Mouse (Mus musculus) testis, adult 2 months (tissue): ENCODE results near the gene Mrpl33. TPM values are rescaled to one million over a fixed set of nuclear protein-coding genes. Genes with fewer than 3 reads are reported as not detected.

ENCODE experiments used
- H3K27ac ChIP-seq: fragments of 200-500 bp; 2 replicates; pipeline ENCODE4 v1.5.1; 2012; ENCODE audit warnings: low read depth, low read length; ENCODE audit not compliant: control insufficient read depth, insufficient read depth
- H3K27me3 ChIP-seq: fragments of 200-500 bp; 2 replicates; pipeline ENCODE4 v1.6.1; 2012; ENCODE audit warnings: mild to moderate bottlenecking, low read length, moderate library complexity; ENCODE audit not compliant: control insufficient read depth, insufficient read depth
- H3K36me3 ChIP-seq: fragments of 200-500 bp; 2 replicates; pipeline ENCODE4 v1.6.1; 2012; ENCODE audit warnings: mild to moderate bottlenecking, low read length; ENCODE audit not compliant: control insufficient read depth, insufficient read depth
- H3K4me1 ChIP-seq: fragments of 200-500 bp; 2 replicates; pipeline ENCODE4 v1.6.1; 2012; ENCODE audit warnings: low read length; ENCODE audit not compliant: control insufficient read depth, insufficient read depth
- H3K4me3 ChIP-seq: fragments of 200-500 bp; 2 replicates; pipeline ENCODE4 v1.5.1; 2012; ENCODE audit warnings: low read depth, mild to moderate bottlenecking, low read length, moderate library complexity, mixed read lengths; ENCODE audit not compliant: control insufficient read depth
- CTCF ChIP-seq: fragments of 200-500 bp; IDR thresholded peaks from 2 replicates; pipeline ENCODE4 v1.5.1; 2012; ENCODE audit warnings: low read depth, mild to moderate bottlenecking, inconsistent platforms, low read length, moderate library complexity; ENCODE audit not compliant: control insufficient read depth, insufficient read depth, insufficient replicate concordance
- POLR2A ChIP-seq: fragments of 200-500 bp; IDR thresholded peaks from 2 replicates; pipeline ENCODE4 v1.6.1; 2012; ENCODE audit warnings: low read depth, mild to moderate bottlenecking, inconsistent platforms, low read length, moderate library complexity; ENCODE audit not compliant: control insufficient read depth
- polyA plus RNA-seq: library from polyadenylated mRNA; depleted of rRNA; stranded (reverse); fragments of >200 nt; gene quantifications from 2 replicates; pipeline ENCODE4 v1.2.3, GENCODE M21; 2012; rRNA removed

Gene Mrpl33
- polyA plus RNA-seq, result 18.2 and 22.5 TPM in 2 replicates

DNA sequence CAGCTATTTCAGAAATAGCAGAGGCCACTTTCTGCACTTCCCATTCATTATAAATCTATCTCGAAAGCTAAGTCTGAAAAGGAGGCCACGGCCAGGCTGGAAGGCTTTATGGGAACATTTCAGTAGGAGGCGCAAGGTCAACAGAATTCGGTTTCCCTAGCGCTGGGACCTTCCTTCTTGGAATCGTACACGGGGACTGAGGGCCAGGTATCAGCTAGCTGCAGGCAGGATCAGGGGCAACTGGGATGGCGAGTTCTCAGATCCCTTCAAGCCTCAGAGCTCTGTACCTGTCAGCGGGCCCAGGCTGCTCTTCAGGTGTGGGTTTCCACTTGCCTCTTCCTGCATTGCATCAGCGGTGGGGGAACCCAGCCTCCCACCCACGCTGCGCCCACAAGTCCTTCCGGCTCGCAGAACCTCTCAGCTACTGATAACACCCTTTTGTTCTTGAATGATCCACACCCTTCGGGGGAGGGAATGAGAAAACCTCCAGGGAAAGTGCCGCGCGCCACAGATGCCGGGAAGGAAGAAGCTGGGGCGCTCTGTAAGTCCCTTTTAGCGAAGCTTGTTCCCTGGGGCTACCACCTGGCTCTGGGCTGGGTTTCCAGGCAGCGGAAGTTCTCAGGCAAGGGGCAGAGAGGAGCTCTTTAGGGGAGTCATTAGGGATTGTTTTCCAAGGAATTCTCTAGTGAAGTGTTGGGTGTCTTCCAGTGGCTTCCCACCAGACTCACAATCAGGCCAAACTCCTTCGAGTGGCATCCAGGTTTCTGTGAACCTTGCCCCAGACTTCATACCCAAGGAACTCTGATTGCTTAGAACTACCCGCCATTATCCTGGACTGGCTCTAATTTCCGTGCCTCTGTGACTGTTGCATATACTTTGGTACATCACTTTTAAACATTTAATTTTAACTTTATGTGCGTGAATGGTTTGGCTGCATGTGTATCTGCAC, at the start of gene Mrpl33:
Gene Mrpl33, plus strand, starts transcription at position 455 of the 949 bp plus-strand sequence.
- H3K36me3 ChIP-seq, result no peaks in the 10 kb centered on the region
- H3K4me1 ChIP-seq, result peaks cover 3% of the 10 kb centered on the region
- H3K27ac ChIP-seq, result no peak within 1 kb of the TSS; the same call in 1 of the 2 replicates
- H3K27me3 ChIP-seq, result no peaks in the 10 kb centered on the region
- H3K4me3 ChIP-seq, result peak within 1 kb of the TSS; percentile 26
- TF ChIP-seq CTCF (no peak; the same call in 1 of the 2 replicates), POLR2A (peak; percentile 14; the same call in 1 of the 2 replicates)

DNA sequence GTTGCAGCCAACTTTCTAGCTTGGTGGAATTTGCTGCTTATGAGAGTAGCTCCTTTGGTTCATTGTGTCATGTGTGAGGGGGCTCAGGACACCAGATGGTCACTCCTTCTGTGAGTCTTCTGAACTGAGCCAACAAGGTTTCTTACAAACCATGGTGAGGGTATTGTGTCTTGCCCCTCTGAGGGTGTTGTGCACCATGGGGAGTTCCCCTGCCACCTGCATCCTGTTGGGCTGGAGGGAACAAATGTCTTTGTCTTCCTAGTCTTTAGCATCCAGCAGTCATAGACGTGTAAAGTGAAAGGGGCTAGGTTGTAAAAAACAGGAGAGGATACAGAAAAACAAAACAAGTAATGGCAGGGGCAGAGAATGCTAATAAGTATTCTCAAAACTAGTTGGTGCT, 37.3 kb upstream of the Mrpl33 start:
- H3K27ac ChIP-seq, result no peak overlapping the region
- H3K36me3 ChIP-seq, result peaks cover 2% of the 10 kb centered on the region; the same call in 1 of the 2 replicates
- H3K4me1 ChIP-seq, result no peaks in the 10 kb centered on the region
- no peak for TF ChIP-seq CTCF
- TF ChIP-seq POLR2A, result no peak
- no peaks in the 10 kb centered on the region for H3K27me3 ChIP-seq
- no peak overlapping the region for H3K4me3 ChIP-seq

DNA sequence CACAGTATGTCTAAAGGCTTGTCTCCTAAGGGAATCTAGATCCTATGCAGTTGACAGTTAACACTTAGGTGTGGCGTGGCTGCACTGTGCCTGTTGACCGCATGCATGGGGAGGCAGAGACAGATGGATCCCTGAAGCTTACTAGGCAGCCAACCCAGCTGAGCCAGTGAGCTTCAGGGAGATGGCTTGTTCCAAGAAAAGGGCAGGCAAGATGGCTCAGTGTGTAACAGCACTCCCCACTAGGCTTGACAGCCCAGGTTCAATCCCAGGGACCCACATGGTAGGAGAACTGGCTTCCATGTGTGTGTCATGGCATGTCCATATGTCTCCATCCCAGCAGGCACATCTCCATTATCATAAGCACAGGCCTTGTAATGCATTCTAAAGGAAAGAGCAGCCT, 36.4 kb upstream of the Mrpl33 start:
- Histone ChIP-seq H3K27ac (no peak overlapping the region), H3K27me3 (no peaks in the 10 kb centered on the region), H3K4me1 (no peaks in the 10 kb centered on the region; the same call in 1 of the 2 replicates), H3K36me3 (peaks cover 2% of the 10 kb centered on the region; the same call in 1 of the 2 replicates), H3K4me3 (no peak overlapping the region)
- no peak for TF ChIP-seq CTCF
- no peak for TF ChIP-seq POLR2A

DNA sequence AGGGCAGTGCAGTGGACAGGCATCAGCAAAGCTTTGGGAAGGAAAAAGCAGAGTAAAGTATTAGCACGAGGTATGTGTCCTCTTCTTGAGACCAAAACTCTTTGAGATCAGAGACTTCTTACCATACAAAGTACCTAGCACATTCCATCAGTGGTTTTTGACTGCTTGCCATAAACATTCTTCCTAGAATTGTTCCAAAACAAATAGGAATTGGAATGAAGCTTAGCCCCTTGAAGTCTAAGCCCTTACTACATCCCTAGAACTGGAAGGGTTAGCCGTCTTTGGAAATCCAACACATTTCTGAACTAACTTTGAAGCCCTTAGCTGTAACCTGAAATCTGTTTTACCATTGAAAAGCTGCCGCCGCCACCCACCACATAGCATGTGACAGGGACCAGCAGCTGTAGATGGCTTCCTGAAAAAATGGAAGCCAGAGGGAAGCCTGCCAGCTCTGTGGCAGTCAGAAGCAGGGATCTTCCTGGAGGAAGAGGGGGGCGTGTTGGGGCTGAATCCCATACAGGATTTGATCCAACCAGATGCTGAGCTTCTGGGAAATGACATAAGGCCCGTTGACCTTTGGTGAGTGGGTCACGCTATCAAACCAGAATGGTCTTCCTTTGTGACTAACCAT, 34.6 kb upstream of the Mrpl33 start:
- Histone ChIP-seq H3K4me1 (no peaks in the 10 kb centered on the region; the same call in none of the 2 replicates), H3K36me3 (no peaks in the 10 kb centered on the region), H3K27me3 (no peaks in the 10 kb centered on the region), H3K27ac (no peak overlapping the region), H3K4me3 (no peak overlapping the region)
- TF ChIP-seq CTCF, result no peak
- no peak for TF ChIP-seq POLR2A

DNA sequence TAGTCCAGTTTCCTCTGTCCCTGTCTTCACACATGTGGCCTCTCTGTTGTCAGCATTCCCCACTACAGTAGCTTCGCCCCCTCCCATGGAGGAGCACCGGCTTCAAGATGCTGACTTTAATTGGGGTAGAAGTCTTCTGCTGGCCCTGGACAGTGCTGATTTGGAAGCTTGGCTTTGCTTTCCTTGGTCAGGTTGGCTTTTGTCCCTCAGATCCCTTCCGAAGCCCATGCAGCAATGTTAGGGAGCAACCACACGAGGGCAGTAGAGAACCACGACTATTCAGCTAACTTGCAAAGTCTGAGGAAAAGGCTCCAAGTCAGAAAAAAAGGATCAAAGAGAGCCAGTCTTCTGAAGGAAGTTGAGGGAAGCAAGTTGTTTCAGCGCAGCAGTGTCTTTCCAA, 33.2 kb upstream of the Mrpl33 start:
- no peaks in the 10 kb centered on the region for H3K36me3 ChIP-seq
- no peak overlapping the region for H3K27ac ChIP-seq
- H3K4me1 ChIP-seq, result no peaks in the 10 kb centered on the region; the same call in none of the 2 replicates
- H3K27me3 ChIP-seq, result no peaks in the 10 kb centered on the region
- TF ChIP-seq CTCF (peak; percentile 64; the same call in 1 of the 2 replicates), POLR2A (no peak)
- H3K4me3 ChIP-seq, result no peak overlapping the region

DNA sequence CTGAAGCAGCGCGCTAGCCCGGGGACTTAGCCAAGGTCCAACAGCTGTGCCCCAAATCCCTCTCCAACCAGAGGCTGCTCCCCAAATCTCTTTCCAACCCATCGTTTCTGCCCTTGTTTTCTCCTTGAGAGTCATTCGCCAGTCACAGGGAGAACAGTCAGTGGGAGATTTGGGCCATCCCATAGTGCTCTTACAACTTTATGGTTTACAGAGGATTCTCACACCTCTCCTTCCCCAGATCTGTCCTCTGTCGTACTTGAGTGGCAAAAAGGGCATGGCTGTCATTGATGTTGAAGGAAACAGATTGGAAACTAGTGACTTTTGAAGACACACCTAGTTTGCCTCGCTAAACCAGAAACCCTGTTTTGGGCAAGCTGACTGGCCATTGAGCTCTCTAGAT, 32.8 kb upstream of the Mrpl33 start:
- Histone ChIP-seq H3K4me1 (no peaks in the 10 kb centered on the region; the same call in none of the 2 replicates), H3K36me3 (no peaks in the 10 kb centered on the region), H3K27me3 (no peaks in the 10 kb centered on the region), H3K27ac (no peak overlapping the region), H3K4me3 (no peak overlapping the region)
- TF ChIP-seq POLR2A, result no peak
- no peak for TF ChIP-seq CTCF

DNA sequence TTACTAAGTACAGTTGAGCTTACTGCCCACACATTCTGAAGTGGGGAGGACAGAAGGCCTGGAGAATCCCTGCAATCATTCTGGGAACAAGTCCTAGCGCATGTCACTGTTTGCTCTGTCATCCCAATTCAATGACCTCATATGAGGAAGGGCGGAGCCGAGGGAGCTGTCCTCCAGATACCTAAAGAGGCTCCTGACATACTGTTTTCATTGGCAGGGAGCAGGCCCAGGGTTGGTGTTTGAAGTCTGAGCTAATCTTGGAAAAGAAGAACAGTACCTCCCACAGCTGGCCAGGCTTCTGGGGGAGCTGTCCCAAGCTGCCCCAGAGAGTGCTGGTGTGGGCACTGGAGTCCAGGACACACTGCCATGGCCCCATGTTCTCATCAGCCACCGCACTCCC, 31.8 kb upstream of the Mrpl33 start:
- H3K27me3 ChIP-seq, result no peaks in the 10 kb centered on the region
- no peak overlapping the region for H3K4me3 ChIP-seq
- H3K27ac ChIP-seq, result no peak overlapping the region
- H3K4me1 ChIP-seq, result no peaks in the 10 kb centered on the region; the same call in none of the 2 replicates
- TF ChIP-seq CTCF (no peak), POLR2A (no peak)
- no peaks in the 10 kb centered on the region for H3K36me3 ChIP-seq
